Comparison of ENCODE assay signal across 8 mouse cellular contexts in the genomic region with DNA sequence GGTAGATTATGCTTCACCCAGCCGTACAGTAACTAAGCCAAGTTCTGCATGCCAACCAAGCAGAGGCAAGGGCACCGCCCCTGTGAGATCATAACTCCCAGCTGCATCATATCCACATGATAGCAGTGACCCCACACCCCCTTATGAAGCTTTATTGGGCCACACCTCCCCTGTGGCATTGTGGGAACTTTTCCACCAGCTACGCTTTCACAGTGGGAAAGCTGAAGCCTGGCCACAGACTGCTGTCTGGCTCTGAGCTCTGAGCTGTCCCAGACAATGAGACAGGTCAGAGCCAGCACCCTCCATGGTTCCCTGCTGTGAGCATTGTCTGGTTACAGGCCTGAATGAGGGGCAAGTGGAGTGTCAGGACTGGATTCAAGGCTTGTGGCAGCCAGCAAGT. TPM values are rescaled to one million over a fixed set of nuclear protein-coding genes. Genes with fewer than 3 reads are reported as not detected.
A peak's percentile ranks its signal among the peaks of the same experiment; 100 is the strongest.
DNase-seq lines count a peak whose midpoint lies in the region; ATAC-seq lines count a peak whose summit lies in the region.

Gene Mrgbp (plus strand): TSS at position 303 of the 400 bp plus-strand sequence.

- ATAC-seq in kidney, embryonic 14.5 days (ENCODE audit: low FRiP score, low TSS enrichment) = no peak
- no peak for ATAC-seq in forebrain, embryonic 14.5 days
- ATAC-seq in hindbrain, embryonic 16.5 days = no peak
- no peak for ATAC-seq in lung, embryonic 15.5 days (ENCODE audit: borderline replicate concordance, extremely low read depth, low FRiP score, low TSS enrichment)
- no peak for ATAC-seq in stomach, embryonic 15.5 days (ENCODE audit: insufficient read depth, low FRiP score, low read depth)

- no peaks in the 10 kb centered on the region for H3K27me3 ChIP-seq in kidney, embryonic 14.5 days (ENCODE audit: control insufficient read depth, insufficient read depth, low read length)
- no peaks in the 10 kb centered on the region for H3K27me3 ChIP-seq in forebrain, embryonic 14.5 days (replicated peaks; ENCODE audit: control insufficient read depth, insufficient read depth, low read length)
- H3K27me3 ChIP-seq in hindbrain, embryonic 16.5 days (replicated peaks; ENCODE audit: control insufficient read depth, insufficient read depth, low read length) = no peaks in the 10 kb centered on the region
- H3K27me3 ChIP-seq in lung, embryonic 15.5 days = no peaks in the 10 kb centered on the region
- H3K27me3 ChIP-seq in stomach, embryonic 15.5 days (replicated peaks) = 0 out of 2 replicates have a peak, but pooled peaks cover 3% of the 10 kb centered on the region

- no peak within 1 kb of the TSS for H3K9ac ChIP-seq in kidney, embryonic 14.5 days (ENCODE audit: low read depth, low read length)
- H3K9ac ChIP-seq in forebrain, embryonic 14.5 days (ENCODE audit: low read length) = no peak within 1 kb of the TSS
- no peak within 1 kb of the TSS for H3K9ac ChIP-seq in hindbrain, embryonic 16.5 days (ENCODE audit: low read depth, low read length)
- no peak within 1 kb of the TSS for H3K9ac ChIP-seq in lung, embryonic 15.5 days
- H3K9ac ChIP-seq in stomach, embryonic 15.5 days = no peak within 1 kb of the TSS

- H3K4me3 ChIP-seq in kidney, embryonic 14.5 days (ENCODE audit: low read length) = no peak within 1 kb of the TSS
- H3K4me3 ChIP-seq in forebrain, embryonic 14.5 days (ENCODE audit: low read depth, low read length) = no peak within 1 kb of the TSS
- H3K4me3 ChIP-seq in hindbrain, embryonic 16.5 days (ENCODE audit: low read length) = no peak within 1 kb of the TSS
- no peak within 1 kb of the TSS for H3K4me3 ChIP-seq in lung, embryonic 15.5 days
- H3K4me3 ChIP-seq in stomach, embryonic 15.5 days (replicated peaks) = no peak within 1 kb of the TSS

- H3K27ac ChIP-seq in kidney, embryonic 14.5 days (ENCODE audit: low read depth, low read length) = peak within 1 kb of the TSS; percentile 24; the same call in 1 of the 2 replicates
- no peak within 1 kb of the TSS for H3K27ac ChIP-seq in forebrain, embryonic 14.5 days (ENCODE audit: low read depth, low read length)
- no peak within 1 kb of the TSS for H3K27ac ChIP-seq in hindbrain, embryonic 16.5 days (ENCODE audit: low read depth, low read length)
- peak within 1 kb of the TSS; percentile 4; the same call in 1 of the 2 replicates for H3K27ac ChIP-seq in lung, embryonic 15.5 days
- H3K27ac ChIP-seq in stomach, embryonic 15.5 days = no peak within 1 kb of the TSS

- H3K4me2 ChIP-seq in kidney, embryonic 14.5 days (replicated peaks; ENCODE audit: low read depth, low read length) = no peak within 1 kb of the TSS; the same call in 1 of the 2 replicates
- H3K4me2 ChIP-seq in forebrain, embryonic 14.5 days (ENCODE audit: low read length) = no peak within 1 kb of the TSS
- H3K4me2 ChIP-seq in hindbrain, embryonic 16.5 days (ENCODE audit: low read length) = no peak within 1 kb of the TSS; the same call in 1 of the 2 replicates
- H3K4me2 ChIP-seq in lung, embryonic 15.5 days = no peak within 1 kb of the TSS
- no peak within 1 kb of the TSS for H3K4me2 ChIP-seq in stomach, embryonic 15.5 days

- WGBS in kidney, embryonic 14.5 days = 77% methylated on average over 3 of the region's 3 CpGs
- 79% methylated on average over 3 of the region's 3 CpGs for WGBS in forebrain, embryonic 14.5 days
- 61% methylated on average over 3 of the region's 3 CpGs for WGBS in hindbrain, embryonic 16.5 days
- 58% methylated on average over 3 of the region's 3 CpGs for WGBS in lung, embryonic 15.5 days
- 61% methylated on average over 3 of the region's 3 CpGs for WGBS in stomach, embryonic 15.5 days

- peaks cover 16% of the 10 kb centered on the region for H3K36me3 ChIP-seq in kidney, embryonic 14.5 days (ENCODE audit: control insufficient read depth, insufficient read depth, low read length)
- peaks cover 14% of the 10 kb centered on the region for H3K36me3 ChIP-seq in forebrain, embryonic 14.5 days (ENCODE audit: control insufficient read depth, insufficient read depth, low read length)
- H3K36me3 ChIP-seq in hindbrain, embryonic 16.5 days (ENCODE audit: control insufficient read depth, insufficient read depth, low read length) = peaks cover 5% of the 10 kb centered on the region; the same call in 1 of the 2 replicates
- peaks cover 12% of the 10 kb centered on the region for H3K36me3 ChIP-seq in lung, embryonic 15.5 days
- 0 out of 2 replicates have a peak, but pooled peaks cover 11% of the 10 kb centered on the region for H3K36me3 ChIP-seq in stomach, embryonic 15.5 days

- DNase-seq in kidney, postnatal 36 days = no peak
- DNase-seq in ZHBTc4 (ENCODE audit: low read depth, low spot score) = peak; percentile 50
- DNase-seq in forebrain, embryonic 14.5 days (ENCODE audit: low spot score) = no peak
- no peak for DNase-seq in spleen, postnatal 4 days (ENCODE audit: low spot score in 2 of 2)

- H3K4me1 ChIP-seq in kidney, embryonic 14.5 days (ENCODE audit: control insufficient read depth, insufficient read depth, low read length) = peaks cover 12% of the 10 kb centered on the region
- peaks cover 11% of the 10 kb centered on the region for H3K4me1 ChIP-seq in forebrain, embryonic 14.5 days (ENCODE audit: control insufficient read depth, insufficient read depth, low read length)
- peaks cover 19% of the 10 kb centered on the region for H3K4me1 ChIP-seq in hindbrain, embryonic 16.5 days (ENCODE audit: control insufficient read depth, insufficient read depth, low read depth, low read length)
- peaks cover 9% of the 10 kb centered on the region for H3K4me1 ChIP-seq in lung, embryonic 15.5 days
- peaks cover 13% of the 10 kb centered on the region for H3K4me1 ChIP-seq in stomach, embryonic 15.5 days

- no peaks in the 10 kb centered on the region for H3K9me3 ChIP-seq in kidney, embryonic 14.5 days (ENCODE audit: control insufficient read depth, low read length)
- no peaks in the 10 kb centered on the region for H3K9me3 ChIP-seq in forebrain, embryonic 14.5 days (replicated peaks; ENCODE audit: control insufficient read depth, low read length)
- H3K9me3 ChIP-seq in hindbrain, embryonic 16.5 days (ENCODE audit: control insufficient read depth, low read length) = no peaks in the 10 kb centered on the region
- H3K9me3 ChIP-seq in lung, embryonic 15.5 days = no peaks in the 10 kb centered on the region
- H3K9me3 ChIP-seq in stomach, embryonic 15.5 days = no peaks in the 10 kb centered on the region

RNA-seq across cellular contexts. Expression of gene Mrgbp, which starts in this region (rescaled TPM):
- 52.4 and 53.9 TPM in 2 replicates for polyA plus RNA-seq in kidney, embryonic 14.5 days (2014; fragmentation: Nextera tagmentation; extraction: Ambion mirVana)
- 48.8 and 52.4 TPM in 2 replicates for polyA plus RNA-seq in forebrain, embryonic 14.5 days (2014; fragmentation: Nextera tagmentation; extraction: Ambion mirVana)
- 36.8 and 38.1 TPM in 2 replicates for polyA plus RNA-seq in hindbrain, embryonic 16.5 days (2015; fragmentation: Nextera tagmentation; extraction: Ambion mirVana)
- polyA plus RNA-seq in lung, embryonic 15.5 days (2015; fragmentation: Nextera tagmentation; extraction: Ambion mirVana) = 29.9 and 31.3 TPM in 2 replicates
- 25.5 and 25.6 TPM in 2 replicates for polyA plus RNA-seq in stomach, embryonic 15.5 days (2015; fragmentation: Nextera tagmentation; extraction: Ambion mirVana)

Comparison
In these comparisons a context has a peak if more than half of its experiments do, and no peak if none do; other contexts are left out.
1. H3K27ac ChIP-seq: peak in kidney, embryonic 14.5 days (single experiment) and lung, embryonic 15.5 days (single experiment); none in forebrain, embryonic 14.5 days (single experiment), hindbrain, embryonic 16.5 days (single experiment) and stomach, embryonic 15.5 days (single experiment).